Mouse (Mus musculus): ENCODE measurements around the gene Tsc2. TPM values are rescaled to one million over a fixed set of nuclear protein-coding genes. Genes with fewer than 3 reads are reported as not detected.

The Tsc2 gene
- polyA plus RNA-seq, 1 experiment, result 49.5 TPM

DNA sequence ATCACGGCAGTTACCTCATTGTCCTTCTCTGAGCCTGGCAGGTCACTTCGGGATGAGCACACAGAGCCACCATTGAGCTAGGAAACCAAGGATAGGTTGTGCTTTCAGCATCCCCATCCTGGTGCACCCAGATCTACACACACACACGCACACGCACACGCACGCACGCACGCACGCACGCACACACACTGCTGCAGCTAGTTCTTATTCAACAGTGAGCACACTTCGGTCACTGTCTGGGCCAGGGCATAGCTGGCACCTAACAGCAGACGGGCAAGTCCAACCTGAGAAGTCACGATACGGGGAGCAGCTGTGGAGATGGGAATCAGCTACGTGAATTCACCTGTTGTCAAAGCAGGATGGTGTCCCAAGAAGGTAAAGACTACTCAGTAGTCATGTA is 8.2 kb upstream of the Tsc2 start:
- no peaks in the 10 kb centered on the region for H3K36me3 ChIP-seq (ENCODE audit: control insufficient read depth, insufficient read depth)
- no peak overlapping the region for H3K4me2 ChIP-seq (ENCODE audit: low read depth)
- no peaks in the 10 kb centered on the region for H3K27me3 ChIP-seq (ENCODE audit: control insufficient read depth, insufficient read depth, insufficient read length)
- no peak overlapping the region for H3ac ChIP-seq (ENCODE audit: control insufficient read depth, insufficient read length)
- H3K4me3 ChIP-seq, result no peak overlapping the region
- no peaks in the 10 kb centered on the region for H3K79me2 ChIP-seq (ENCODE audit: control insufficient read depth, insufficient read depth)
- no peak for TF ChIP-seq POLR2AphosphoS2 (IDR thresholded peaks at IDR 0.05; ENCODE audit: insufficient read length, low read depth)
- TF ChIP-seq SRF (IDR thresholded peaks at IDR 0.05; ENCODE audit: control insufficient read depth, insufficient read length, low read depth), result no peak
- TF ChIP-seq CEBPB (IDR thresholded peaks at IDR 0.05; ENCODE audit: insufficient read depth, poor library complexity, severe bottlenecking), result no peak
- TF ChIP-seq USF1 (IDR thresholded peaks at IDR 0.05; ENCODE audit: low read depth), result no peak
- TF ChIP-seq REST (IDR thresholded peaks at IDR 0.05; ENCODE audit: insufficient read depth, insufficient read length), result no peak
- TF ChIP-seq TCF12 (IDR thresholded peaks at IDR 0.05; ENCODE audit: insufficient read depth, poor library complexity, severe bottlenecking), result no peak
- TF ChIP-seq TCF3 (IDR thresholded peaks at IDR 0.05; ENCODE audit: insufficient read length, low read depth), result no peak
- no peak for TF ChIP-seq E2F4 (IDR thresholded peaks at IDR 0.05; ENCODE audit: insufficient read depth)
- no peak for TF ChIP-seq POLR2A (IDR thresholded peaks at IDR 0.05; ENCODE audit: insufficient read length, low read depth)
- TF ChIP-seq MAX (IDR thresholded peaks at IDR 0.05; ENCODE audit: low read depth), result no peak
- no peak for TF ChIP-seq MYOD1 (IDR thresholded peaks at IDR 0.05; ENCODE audit: control insufficient read depth in 1 of 3, insufficient read length in 2 of 3, low read depth in 2 of 3)
- no peak for TF ChIP-seq MYOG (IDR thresholded peaks at IDR 0.05; ENCODE audit: control insufficient read depth in 1 of 3, insufficient read depth in 1 of 3, insufficient read length in 2 of 3, low read depth in 2 of 3)

DNA sequence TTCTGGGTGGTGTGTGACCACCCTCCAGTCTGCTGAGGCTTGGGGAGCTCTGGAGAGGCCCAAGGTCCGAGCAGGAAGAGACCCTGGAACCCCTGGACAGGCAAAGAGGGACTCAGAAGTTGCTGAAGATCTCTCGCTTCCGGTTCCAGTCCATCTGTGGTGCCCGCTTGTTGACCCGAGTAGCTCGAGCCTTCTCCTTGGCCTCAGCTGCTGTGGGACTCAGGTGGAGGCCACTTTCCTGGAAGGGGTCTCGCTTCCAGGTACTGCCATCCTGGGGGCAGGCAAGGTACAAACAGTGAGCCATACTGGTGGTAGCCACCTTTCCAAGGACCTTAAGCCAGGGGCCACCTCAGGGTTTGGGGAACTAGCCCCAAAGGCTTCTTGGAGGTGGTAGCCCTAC is 7.7 kb upstream of the Tsc2 start:
- Histone ChIP-seq H3K36me3 (ENCODE audit: control insufficient read depth, insufficient read depth) (no peaks in the 10 kb centered on the region), H3K4me2 (ENCODE audit: low read depth) (no peak overlapping the region), H3ac (ENCODE audit: control insufficient read depth, insufficient read length) (no peak overlapping the region), H3K27me3 (ENCODE audit: control insufficient read depth, insufficient read depth, insufficient read length) (no peaks in the 10 kb centered on the region), H3K79me2 (ENCODE audit: control insufficient read depth, insufficient read depth) (no peaks in the 10 kb centered on the region), H3K4me3 (no peak overlapping the region)
- TF ChIP-seq SRF (IDR thresholded peaks at IDR 0.05; ENCODE audit: control insufficient read depth, insufficient read length, low read depth), result no peak
- no peak for TF ChIP-seq POLR2AphosphoS2 (IDR thresholded peaks at IDR 0.05; ENCODE audit: insufficient read length, low read depth)
- no peak for TF ChIP-seq MYOD1 (IDR thresholded peaks at IDR 0.05; ENCODE audit: control insufficient read depth in 1 of 3, insufficient read length in 2 of 3, low read depth in 2 of 3)
- TF ChIP-seq TCF3 (IDR thresholded peaks at IDR 0.05; ENCODE audit: insufficient read length, low read depth), result no peak
- TF ChIP-seq CEBPB (IDR thresholded peaks at IDR 0.05; ENCODE audit: insufficient read depth, poor library complexity, severe bottlenecking), result no peak
- TF ChIP-seq MYOG (IDR thresholded peaks at IDR 0.05; ENCODE audit: control insufficient read depth in 1 of 3, insufficient read depth in 1 of 3, insufficient read length in 2 of 3, low read depth in 2 of 3), result no peak
- no peak for TF ChIP-seq MAX (IDR thresholded peaks at IDR 0.05; ENCODE audit: low read depth)
- TF ChIP-seq REST (IDR thresholded peaks at IDR 0.05; ENCODE audit: insufficient read depth, insufficient read length), result no peak
- no peak for TF ChIP-seq TCF12 (IDR thresholded peaks at IDR 0.05; ENCODE audit: insufficient read depth, poor library complexity, severe bottlenecking)
- no peak for TF ChIP-seq POLR2A (IDR thresholded peaks at IDR 0.05; ENCODE audit: insufficient read length, low read depth)
- TF ChIP-seq E2F4 (IDR thresholded peaks at IDR 0.05; ENCODE audit: insufficient read depth), result no peak
- TF ChIP-seq USF1 (IDR thresholded peaks at IDR 0.05; ENCODE audit: low read depth), result no peak

DNA sequence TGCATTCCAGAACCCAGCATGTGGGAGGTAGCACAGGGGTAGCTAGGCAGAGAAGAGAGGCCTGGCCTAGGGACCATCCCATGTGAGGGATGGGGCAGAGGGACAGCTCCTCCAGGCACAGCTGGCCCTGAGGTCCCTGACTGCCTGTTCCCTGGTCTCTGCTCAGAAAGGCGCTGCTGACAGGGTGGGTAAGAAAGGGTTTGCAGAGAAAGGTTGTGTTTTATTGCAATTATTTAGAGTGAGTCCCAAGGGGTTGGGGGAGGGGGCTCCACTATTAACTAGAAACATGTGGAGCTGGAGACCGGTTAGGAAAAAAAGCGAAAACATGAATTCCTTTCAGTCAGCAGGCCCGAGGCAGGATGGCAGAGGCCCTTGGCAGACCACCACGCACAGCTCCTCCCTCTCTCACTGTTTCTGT is 7.2 kb upstream of the Tsc2 start:
- Histone ChIP-seq H3K27me3 (ENCODE audit: control insufficient read depth, insufficient read depth, insufficient read length) (no peaks in the 10 kb centered on the region), H3K4me2 (ENCODE audit: low read depth) (no peak overlapping the region), H3K36me3 (ENCODE audit: control insufficient read depth, insufficient read depth) (no peaks in the 10 kb centered on the region), H3ac (ENCODE audit: control insufficient read depth, insufficient read length) (no peak overlapping the region), H3K4me3 (no peak overlapping the region), H3K79me2 (ENCODE audit: control insufficient read depth, insufficient read depth) (no peaks in the 10 kb centered on the region)
- TF ChIP-seq TCF12 (IDR thresholded peaks at IDR 0.05; ENCODE audit: insufficient read depth, poor library complexity, severe bottlenecking) (no peak), POLR2AphosphoS2 (IDR thresholded peaks at IDR 0.05; ENCODE audit: insufficient read length, low read depth) (no peak), MAX (IDR thresholded peaks at IDR 0.05; ENCODE audit: low read depth) (no peak), TCF3 (IDR thresholded peaks at IDR 0.05; ENCODE audit: insufficient read length, low read depth) (no peak), USF1 (IDR thresholded peaks at IDR 0.05; ENCODE audit: low read depth) (no peak), MYOD1 (IDR thresholded peaks at IDR 0.05; ENCODE audit: control insufficient read depth in 1 of 3, insufficient read length in 2 of 3, low read depth in 2 of 3) (no peak), POLR2A (IDR thresholded peaks at IDR 0.05; ENCODE audit: insufficient read length, low read depth) (no peak), SRF (IDR thresholded peaks at IDR 0.05; ENCODE audit: control insufficient read depth, insufficient read length, low read depth) (no peak), CEBPB (IDR thresholded peaks at IDR 0.05; ENCODE audit: insufficient read depth, poor library complexity, severe bottlenecking) (no peak), REST (IDR thresholded peaks at IDR 0.05; ENCODE audit: insufficient read depth, insufficient read length) (no peak), E2F4 (IDR thresholded peaks at IDR 0.05; ENCODE audit: insufficient read depth) (no peak), MYOG (IDR thresholded peaks at IDR 0.05; ENCODE audit: control insufficient read depth in 1 of 3, insufficient read depth in 1 of 3, insufficient read length in 2 of 3, low read depth in 2 of 3) (no peak)

DNA sequence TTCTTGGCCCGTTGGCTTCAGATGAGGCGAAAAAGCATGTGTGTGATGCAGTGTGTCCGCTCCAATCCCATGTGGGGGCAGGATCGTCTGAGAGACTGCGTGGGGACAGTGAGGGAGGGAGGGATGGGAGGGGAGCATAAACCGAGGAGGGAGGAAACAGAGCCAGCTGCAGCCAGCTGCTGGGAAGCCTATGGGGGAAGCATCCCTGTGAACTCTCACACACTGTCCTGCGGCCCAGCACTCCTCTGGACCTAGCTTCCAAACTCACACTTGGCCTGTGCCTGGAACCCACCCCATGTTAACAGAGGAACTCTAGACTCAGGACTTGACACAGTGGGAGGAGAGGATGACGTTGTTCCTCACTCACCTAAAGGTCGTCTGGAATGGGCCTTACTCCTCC is 6.4 kb upstream of the Tsc2 start:
- no peaks in the 10 kb centered on the region for H3K27me3 ChIP-seq (ENCODE audit: control insufficient read depth, insufficient read depth, insufficient read length)
- H3K4me3 ChIP-seq, result no peak overlapping the region

More for the DNA sequence above, 6.4 kb upstream of the Tsc2 start:
- Histone ChIP-seq H3K79me2 (ENCODE audit: control insufficient read depth, insufficient read depth) (no peaks in the 10 kb centered on the region), H3ac (ENCODE audit: control insufficient read depth, insufficient read length) (no peak overlapping the region), H3K4me2 (ENCODE audit: low read depth) (no peak overlapping the region), H3K36me3 (ENCODE audit: control insufficient read depth, insufficient read depth) (no peaks in the 10 kb centered on the region)
- no peak for TF ChIP-seq SRF (IDR thresholded peaks at IDR 0.05; ENCODE audit: control insufficient read depth, insufficient read length, low read depth)
- TF ChIP-seq MYOG (IDR thresholded peaks at IDR 0.05; ENCODE audit: control insufficient read depth in 1 of 3, insufficient read depth in 1 of 3, insufficient read length in 2 of 3, low read depth in 2 of 3), result no peak
- TF ChIP-seq CEBPB (IDR thresholded peaks at IDR 0.05; ENCODE audit: insufficient read depth, poor library complexity, severe bottlenecking), result no peak
- no peak for TF ChIP-seq TCF12 (IDR thresholded peaks at IDR 0.05; ENCODE audit: insufficient read depth, poor library complexity, severe bottlenecking)
- TF ChIP-seq POLR2AphosphoS2 (IDR thresholded peaks at IDR 0.05; ENCODE audit: insufficient read length, low read depth), result no peak
- no peak for TF ChIP-seq E2F4 (IDR thresholded peaks at IDR 0.05; ENCODE audit: insufficient read depth)
- no peak for TF ChIP-seq REST (IDR thresholded peaks at IDR 0.05; ENCODE audit: insufficient read depth, insufficient read length)
- TF ChIP-seq USF1 (IDR thresholded peaks at IDR 0.05; ENCODE audit: low read depth), result no peak
- no peak for TF ChIP-seq MAX (IDR thresholded peaks at IDR 0.05; ENCODE audit: low read depth)
- TF ChIP-seq POLR2A (IDR thresholded peaks at IDR 0.05; ENCODE audit: insufficient read length, low read depth), result no peak
- TF ChIP-seq TCF3 (IDR thresholded peaks at IDR 0.05; ENCODE audit: insufficient read length, low read depth), result no peak
- TF ChIP-seq MYOD1 (IDR thresholded peaks at IDR 0.05; ENCODE audit: control insufficient read depth in 1 of 3, insufficient read length in 2 of 3, low read depth in 2 of 3), result no peak
